Mouse (Mus musculus) left cerebral cortex, adult 6 months (tissue): ENCODE data around the gene Lrrc57. TPM values are rescaled to one million over a fixed set of nuclear protein-coding genes. Genes with fewer than 3 reads are reported as not detected.

Source experiments
- long read RNA-seq, 2 experiments: library from polyadenylated mRNA; unstranded; transcript quantifications; one replicate each; pipeline ENCODE4 v2.0.0; 2019 to 2020
- polyA plus RNA-seq: library from polyadenylated mRNA; unstranded; fragments of <200 nt; fragmentation: Nextera tagmentation; gene quantifications from 2 replicates; pipeline ENCODE4 v1.2.3, GENCODE M21; 2021

Gene Lrrc57
- 49.2 and 65.0 TPM in 2 replicates for polyA plus RNA-seq
- long read RNA-seq, experiment 1, transcript Lrrc57-202 (6 exons, 1,962 nt): major isoform, 75 of 339 reads
- long read RNA-seq, experiment 1, transcript Lrrc57-204 (6 exons, 1,961 nt): minor isoform, 55 of 339 reads
- long read RNA-seq, experiment 1, transcript Lrrc57-201 (6 exons, 1,848 nt): minor isoform, 23 of 339 reads
- long read RNA-seq, experiment 1, partial matches to known transcripts: 44 of 339 reads
- long read RNA-seq, experiment 1, other reads (novel, unspliced or antisense): 141 of 339 reads
- long read RNA-seq, experiment 2, transcript Lrrc57-202 (6 exons, 1,962 nt): minor isoform, 18 of 95 reads
- long read RNA-seq, experiment 2, transcript Lrrc57-204 (6 exons, 1,961 nt): major isoform, 21 of 95 reads
- long read RNA-seq, experiment 2, transcript Lrrc57-201 (6 exons, 1,848 nt): minor isoform, 6 of 95 reads
- long read RNA-seq, experiment 2, partial matches to known transcripts: 14 of 95 reads
- long read RNA-seq, experiment 2, other reads (novel, unspliced or antisense): 35 of 95 reads

GRCm38 (mm10) chr2:120608830-120609723 lies at the start of gene Lrrc57, which contains the start of gene Haus2:
Gene Lrrc57, minus strand, starts transcription at chr2:120609520.
Gene Haus2, plus strand, starts transcription at chr2:120609383.

DNA sequence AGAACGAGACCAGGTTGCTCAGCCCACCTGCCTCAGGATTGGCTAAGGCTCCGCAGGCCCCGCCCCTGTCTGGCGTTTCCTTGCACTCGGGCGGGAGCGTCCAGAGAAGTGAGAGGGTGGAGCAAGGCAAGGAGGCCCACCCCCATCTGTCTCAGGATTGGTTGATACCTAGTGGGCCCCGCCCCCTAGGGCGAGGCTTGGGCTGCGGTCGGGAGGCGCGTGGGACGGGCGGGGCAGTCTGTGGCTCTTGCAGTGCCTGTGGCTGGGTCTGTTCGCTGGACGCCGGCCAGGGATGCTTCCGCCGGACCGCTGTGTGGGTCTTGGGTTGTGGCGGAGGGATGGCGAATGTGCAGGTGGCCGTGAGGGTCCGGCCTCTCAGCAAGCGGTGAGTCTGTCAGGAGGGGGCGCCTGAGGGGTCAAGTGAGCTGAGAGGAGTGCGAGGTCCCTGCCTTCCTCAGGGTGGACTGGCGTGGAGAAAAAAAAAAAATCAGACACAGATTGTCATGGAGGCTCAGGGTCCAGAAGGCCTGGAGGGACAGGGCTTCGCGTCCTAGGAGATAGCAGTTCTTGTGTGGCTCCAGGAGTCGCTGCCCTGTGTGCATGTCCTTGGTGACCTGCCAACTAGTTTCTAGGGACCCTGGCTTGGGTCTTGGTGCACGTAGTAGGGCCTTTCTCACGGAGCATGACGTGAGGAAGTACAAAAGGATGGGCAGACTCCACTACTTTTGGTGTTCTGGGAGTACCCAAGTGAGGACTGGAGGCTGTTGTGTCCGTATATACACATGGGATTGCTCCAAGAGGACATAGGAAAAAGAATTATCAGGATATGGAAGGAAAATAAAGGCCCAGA lies 19.8 kb upstream of the Lrrc57 start, which contains the start of gene Stard9:
Gene Stard9 (plus strand): TSS at position 236 of the 850 bp plus-strand sequence.

DNA sequence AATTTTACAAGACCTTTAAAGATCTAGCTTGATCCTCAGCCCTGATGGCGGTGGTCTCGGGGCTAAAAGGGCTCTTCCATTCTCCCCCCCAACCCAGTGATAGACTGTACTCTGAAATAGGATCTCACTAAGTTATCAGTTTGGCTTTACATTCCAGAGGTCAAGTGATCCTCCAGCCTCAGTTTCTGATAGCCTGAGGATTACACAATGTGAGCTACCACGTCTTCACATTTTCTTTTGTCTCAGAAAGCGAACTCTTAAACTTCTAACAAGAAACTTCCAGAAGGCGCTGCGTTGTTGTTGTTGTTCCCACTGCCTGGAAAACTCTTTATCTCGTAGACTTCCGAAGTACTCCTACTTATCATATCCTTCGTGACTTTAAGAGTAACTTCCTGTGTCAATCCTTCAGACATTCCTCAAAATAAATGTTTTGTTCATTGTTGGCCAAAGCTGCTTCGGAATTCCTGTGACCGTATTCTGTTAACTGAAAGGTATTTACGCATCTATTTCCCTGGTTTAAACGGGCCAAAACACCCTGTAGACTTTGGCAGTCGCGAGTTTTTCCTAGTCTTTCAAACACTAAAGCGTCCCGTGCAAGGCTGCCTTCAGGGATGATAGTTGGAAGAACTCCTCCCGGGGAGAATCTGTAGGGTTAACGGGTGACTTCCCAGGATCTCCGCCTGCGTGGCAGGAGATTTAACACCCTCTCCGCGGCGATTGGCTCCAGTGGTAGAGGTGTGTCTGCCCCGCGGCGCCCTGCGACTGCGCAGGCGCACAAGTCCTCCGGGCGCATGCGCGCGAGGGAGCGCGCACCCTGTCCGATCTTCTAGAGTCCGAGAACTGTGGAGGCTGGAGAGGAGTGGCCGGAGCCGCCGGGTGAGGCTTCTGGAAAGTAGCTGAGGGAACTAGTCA lies 42.2 kb downstream of the Lrrc57 start, which contains the start of gene Snap23:
Gene Snap23 (plus strand): TSS at position 786 of the 912 bp plus-strand sequence.

GRCm38 (mm10) chr2:120563235-120563990 lies 45.9 kb downstream of the Lrrc57 start, which contains the start of gene Zfp106:
Gene Zfp106, minus strand, starts transcription at chr2:120563843.

Other genes with a start within 250 kb of the Lrrc57 start
- gene Ganc, start 205.6 kb downstream of the Lrrc57 start, polyA plus RNA-seq: 5.5 and 5.6 TPM in 2 replicates
- 3.5 and 4.7 TPM in 2 replicates for gene Tmem87a, start 205.4 kb downstream of the Lrrc57 start, polyA plus RNA-seq
- 3.1 and 4.8 TPM in 2 replicates for gene Capn3, start 153.5 kb downstream of the Lrrc57 start, polyA plus RNA-seq
- 59.5 and 167 TPM in 2 replicates for gene Zfp106, start 45.7 kb downstream of the Lrrc57 start, polyA plus RNA-seq
- gene Snap23, start 41.8 kb downstream of the Lrrc57 start, polyA plus RNA-seq: 7.5 and 8.4 TPM in 2 replicates
- gene Haus2, start 137 bp downstream of the Lrrc57 start, polyA plus RNA-seq: 12.2 and 12.5 TPM in 2 replicates
- 0.60 and 0.67 TPM in 2 replicates for gene Stard9, start 19.6 kb upstream of the Lrrc57 start, polyA plus RNA-seq
- gene Cdan1, start 240.6 kb upstream of the Lrrc57 start, polyA plus RNA-seq: 0.78 and 1.6 TPM in 2 replicates
- gene Ttbk2, start 241.1 kb upstream of the Lrrc57 start, polyA plus RNA-seq: 7.0 and 10.7 TPM in 2 replicates